In the genomic region with DNA sequence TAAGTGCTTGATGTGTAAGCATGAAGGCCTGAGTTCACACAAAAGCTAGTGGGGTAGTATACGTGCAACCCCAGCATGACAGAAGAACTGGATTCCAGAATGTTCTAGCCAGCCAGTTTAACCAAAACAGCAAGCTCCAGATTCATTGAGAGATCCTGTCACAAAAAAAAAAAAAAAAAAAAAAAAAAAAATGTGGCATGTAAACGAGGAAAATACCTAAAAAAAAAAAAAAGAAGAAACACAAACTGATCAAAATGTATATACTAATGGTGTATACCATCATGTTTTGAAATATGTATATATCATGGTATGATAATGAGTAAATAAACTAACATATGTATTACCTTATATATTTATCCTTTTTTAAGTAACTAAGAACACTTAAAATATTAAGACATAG, we compare ENCODE assay signal across 25 mouse cellular contexts. TPM values are rescaled to one million over a fixed set of nuclear protein-coding genes. Genes with fewer than 3 reads are reported as not detected.
"Had no signal": no experiment of that assay in that cellular context is flagged by ENCODE, and none has a peak within 500 bp of the region (broad histone marks: within the 10 kb centered on the region; RNA-seq: fewer than 3 reads in every experiment).

No protein-coding gene starts in this region.

- DNase-seq: retina, postnatal 1 day; right cerebral cortex, adult 18-20 months; right cerebral cortex, postnatal 14 days; right cerebral cortex, postnatal 25 days; right cerebral cortex, postnatal 4 days; spleen, adult 18-20 months; thymus, adult 18-20 months; thymus, adult 2 months; thymus, postnatal 14 days; thymus, postnatal 25 days; thymus, postnatal 36 days; thymus, postnatal 4 days had no signal

- H3K27me3 ChIP-seq: neural tube, embryonic 12.5 days; neural tube, embryonic 13.5 days; neural tube, embryonic 15.5 days; stomach, embryonic 15.5 days had no signal

- H3K9me3 ChIP-seq: stomach, embryonic 15.5 days had no signal

- H3K4me3 ChIP-seq: neural tube, embryonic 12.5 days; neural tube, embryonic 13.5 days; neural tube, embryonic 15.5 days; stomach, embryonic 15.5 days had no signal

- H3K9ac ChIP-seq: neural tube, embryonic 12.5 days; neural tube, embryonic 13.5 days; neural tube, embryonic 15.5 days; stomach, embryonic 15.5 days had no signal

- H3K36me3 ChIP-seq: neural tube, embryonic 15.5 days; stomach, embryonic 15.5 days had no signal

- H3K27ac ChIP-seq: neural tube, embryonic 12.5 days; neural tube, embryonic 13.5 days; neural tube, embryonic 15.5 days; stomach, embryonic 15.5 days; stomach, postnatal 0 days had no signal

- H3K4me2 ChIP-seq: neural tube, embryonic 12.5 days; neural tube, embryonic 13.5 days; neural tube, embryonic 15.5 days; stomach, embryonic 15.5 days had no signal

RNA-seq across cellular contexts. Expression of a gene that starts 7.6 kb away (rescaled TPM):
- total RNA-seq: neutrophil, adult 5-6 weeks had no signal
- polyA plus RNA-seq: neural tube, embryonic 12.5 days; neural tube, embryonic 13.5 days; neural tube, embryonic 14.5 days; neural tube, embryonic 15.5 days; small intestine, adult 2 months; spleen, adult 2 months; stomach, embryonic 14.5 days; stomach, embryonic 15.5 days; stomach, embryonic 16.5 days; stomach, postnatal 0 days; testis, adult 2 months; thymus, adult 2 months; urinary bladder, adult 2 months had no signal
